Mouse (Mus musculus): ENCODE measurements around the gene Parva.

Gene Parva

GRCm38 (mm10) chr7:112512257-112512656, 85.0 kb downstream of the Parva start:
- DNase-seq (ENCODE audit: low read depth): no peak

- no peak for DNase-seq (ENCODE audit: low read depth)
These were observed 85.6 kb downstream of the Parva start for GRCm38 (mm10) chr7:112512895-112513294.

DNA sequence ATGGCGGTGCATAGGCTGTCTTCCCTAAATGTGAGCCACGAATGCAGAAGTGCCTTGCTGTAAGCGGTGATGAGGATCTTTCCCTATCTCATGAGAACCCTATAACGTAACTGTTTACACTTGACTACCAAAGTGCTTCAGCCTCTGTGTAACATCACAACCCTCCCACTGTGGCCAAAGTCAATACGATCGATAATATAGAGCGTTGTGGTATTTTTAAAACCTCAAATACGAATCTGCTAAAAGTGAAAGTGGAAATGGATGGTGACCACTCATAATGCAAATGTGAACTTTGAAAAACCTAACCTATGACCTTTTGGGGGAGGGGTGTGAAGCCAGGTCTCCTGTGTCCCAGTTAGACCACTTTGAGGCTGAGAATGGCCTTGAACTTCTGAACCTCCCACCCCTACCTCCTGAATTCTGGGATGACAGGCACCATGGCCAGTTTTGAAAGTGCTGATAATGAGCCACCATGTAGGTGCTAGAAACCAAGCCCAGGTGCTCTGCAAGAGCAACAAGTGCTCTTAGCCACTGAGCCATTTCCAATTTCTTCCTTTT, 87.4 kb downstream of the Parva start:
- no peak for DNase-seq (ENCODE audit: low read depth)

DNA sequence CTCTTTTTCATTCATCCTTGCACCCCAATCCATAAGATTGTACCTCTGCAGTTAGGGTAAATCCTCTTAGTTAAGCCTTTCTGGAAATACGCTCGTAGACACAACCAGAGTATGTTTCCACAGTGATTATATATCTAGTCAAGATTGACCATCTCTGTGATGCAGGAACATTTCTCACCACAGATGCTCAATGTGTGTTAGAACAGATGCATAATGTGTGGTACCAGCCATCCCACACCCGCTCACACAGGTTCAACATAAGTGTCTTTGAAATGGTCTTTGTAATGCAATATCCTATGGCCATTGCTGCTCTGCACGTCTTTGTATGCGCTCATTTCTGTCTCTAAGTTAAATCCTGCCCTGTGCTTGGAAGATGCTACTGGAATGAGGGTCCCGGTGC, 98.2 kb downstream of the Parva start:
- DNase-seq (ENCODE audit: low read depth): no peak

- no peak for DNase-seq (ENCODE audit: low read depth)
These were observed 98.9 kb downstream of the Parva start for GRCm38 (mm10) chr7:112526226-112526625.

DNA sequence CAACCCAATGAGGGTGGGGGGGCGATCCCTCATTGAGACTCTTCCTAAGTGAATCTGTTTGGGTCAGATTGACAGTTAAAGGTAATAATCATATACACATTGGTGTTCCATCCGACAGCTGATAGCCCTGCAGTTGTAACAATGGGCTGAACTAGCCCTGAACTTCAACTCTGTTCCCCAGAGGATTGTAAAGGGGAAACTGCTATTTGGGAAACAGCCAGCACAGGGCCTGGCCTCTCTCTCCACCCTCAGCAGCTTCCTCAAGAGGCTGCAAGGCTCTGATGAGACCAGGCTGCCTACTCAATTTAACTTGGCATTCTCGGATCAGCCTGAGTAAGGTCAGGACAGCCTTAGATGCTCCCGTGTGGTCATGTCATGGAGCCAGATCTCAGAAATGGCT, 99.9 kb downstream of the Parva start:
- no peak for DNase-seq (ENCODE audit: low read depth)

- no peak for DNase-seq (ENCODE audit: low read depth)
These were observed 100.8 kb downstream of the Parva start for GRCm38 (mm10) chr7:112528059-112528458.

- DNase-seq (ENCODE audit: low read depth): no peak
These were observed 101.5 kb downstream of the Parva start for GRCm38 (mm10) chr7:112528582-112529360.

- no peak for DNase-seq (ENCODE audit: low read depth)
These were observed 103.6 kb downstream of the Parva start for GRCm38 (mm10) chr7:112530924-112531323.

GRCm38 (mm10) chr7:112534148-112534547, 106.8 kb downstream of the Parva start:
- DNase-seq (ENCODE audit: low read depth): no peak

GRCm38 (mm10) chr7:112535408-112535921, 108.2 kb downstream of the Parva start:
- no peak for DNase-seq (ENCODE audit: low read depth)

DNA sequence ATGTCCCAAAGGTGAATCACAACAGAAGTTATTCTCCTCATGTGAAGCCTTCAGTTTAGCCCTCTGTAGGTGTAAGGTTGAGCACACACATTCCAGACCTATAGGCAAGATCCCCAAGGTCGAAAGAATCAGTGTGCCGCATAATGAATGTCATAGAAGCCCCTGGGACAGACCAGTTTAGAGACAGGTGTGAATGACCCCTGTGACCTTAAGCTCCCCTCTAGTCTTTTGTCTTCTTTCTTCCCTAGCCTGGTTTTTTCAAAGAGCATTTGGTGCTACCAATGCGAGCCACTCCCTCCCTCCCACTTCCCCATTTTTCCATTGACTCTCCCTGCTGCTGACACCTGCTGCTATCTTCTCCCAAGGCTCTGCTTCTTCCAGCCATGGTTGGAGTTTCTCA, 121.8 kb downstream of the Parva start:
- DNase-seq (ENCODE audit: low read depth): no peak

GRCm38 (mm10) chr7:112561504-112561903, 134.2 kb downstream of the Parva start:
- no peak for DNase-seq (ENCODE audit: low read depth)

DNA sequence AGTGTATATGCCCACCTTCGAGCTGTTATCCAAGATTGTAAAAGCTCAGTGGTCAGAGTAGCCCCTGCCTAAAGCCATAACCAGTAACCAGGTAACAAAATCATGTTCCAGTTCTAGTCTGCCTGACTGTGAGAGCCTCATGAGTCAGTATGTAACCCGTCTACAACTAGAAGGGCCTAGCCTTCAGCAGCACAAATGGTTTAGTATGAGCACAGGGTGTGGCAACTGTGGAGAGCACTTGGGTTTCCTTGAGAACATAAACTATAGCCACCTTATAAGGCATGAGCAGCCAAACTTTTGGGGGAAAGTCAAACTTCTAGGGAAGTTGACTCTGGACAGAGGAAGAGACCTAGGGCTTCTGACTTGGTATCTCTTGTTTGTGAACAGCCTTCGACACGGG, 139.7 kb downstream of the Parva start:
- DNase-seq (ENCODE audit: low read depth): no peak

DNA sequence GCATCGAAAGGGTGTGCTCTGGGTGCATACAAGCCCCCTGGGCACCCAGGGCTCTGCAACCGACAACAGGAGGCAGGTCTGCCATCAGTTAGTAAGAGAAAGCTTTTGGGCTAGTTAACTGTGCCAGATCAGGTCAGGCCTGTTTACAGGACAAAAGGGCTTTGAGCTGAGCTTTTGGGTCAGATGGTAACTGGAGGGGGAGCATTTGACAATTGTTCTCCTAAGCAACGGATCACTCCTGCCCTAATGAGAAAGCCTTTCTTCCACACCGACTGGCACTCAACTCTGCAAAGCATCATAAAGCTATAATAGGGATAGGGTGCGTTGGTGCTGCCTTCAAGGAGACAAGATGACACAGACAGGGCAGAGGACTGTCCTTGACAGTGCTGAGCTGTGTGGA, 141.7 kb downstream of the Parva start:
- no peak for DNase-seq (ENCODE audit: low read depth)

DNA sequence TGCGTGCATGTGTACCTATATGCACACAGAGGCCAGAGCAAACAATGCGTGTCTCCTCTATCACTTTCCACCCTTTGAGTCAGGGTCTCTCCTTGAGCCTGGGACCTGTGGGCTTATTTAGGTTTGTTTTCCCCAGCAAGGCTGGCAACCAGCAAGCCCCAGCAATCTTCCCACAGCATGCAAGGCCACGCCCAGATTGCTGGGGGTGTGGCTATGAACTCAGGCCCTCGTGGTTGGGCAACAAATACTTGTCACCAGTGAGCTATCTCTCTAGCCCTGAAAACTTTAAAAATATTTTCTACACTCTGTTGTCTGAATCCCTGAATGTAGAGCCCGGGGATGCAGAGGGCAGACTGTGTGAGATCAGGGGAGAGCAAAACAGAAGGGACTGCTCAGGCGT, 154.3 kb downstream of the Parva start:
- no peak for DNase-seq (ENCODE audit: low read depth)

- DNase-seq (ENCODE audit: low read depth): no peak
These were observed 155.6 kb downstream of the Parva start for GRCm38 (mm10) chr7:112582882-112583405.

DNA sequence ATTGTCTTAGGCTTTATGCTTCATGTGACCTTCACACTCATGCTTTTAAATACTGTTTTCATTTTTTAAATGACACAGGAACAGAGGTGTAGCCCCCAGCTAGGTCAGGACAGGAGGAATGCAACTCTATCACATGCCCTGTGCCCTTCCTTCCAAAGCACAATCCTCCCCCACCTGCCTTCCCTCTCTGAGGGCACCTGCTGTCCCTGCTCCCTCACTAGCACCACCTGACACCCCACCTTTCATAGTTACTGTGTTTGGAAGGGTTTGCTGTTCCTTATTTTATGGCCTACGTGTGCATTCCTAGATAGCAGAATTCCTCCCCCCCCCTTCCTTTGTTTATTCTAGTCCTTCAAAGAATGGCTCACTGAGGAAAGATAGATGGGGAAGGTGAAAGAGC, 160.1 kb downstream of the Parva start:
- DNase-seq (ENCODE audit: low read depth): no peak

GRCm38 (mm10) chr7:112589530-112589929, 162.2 kb downstream of the Parva start:
- no peak for DNase-seq (ENCODE audit: low read depth)

DNA sequence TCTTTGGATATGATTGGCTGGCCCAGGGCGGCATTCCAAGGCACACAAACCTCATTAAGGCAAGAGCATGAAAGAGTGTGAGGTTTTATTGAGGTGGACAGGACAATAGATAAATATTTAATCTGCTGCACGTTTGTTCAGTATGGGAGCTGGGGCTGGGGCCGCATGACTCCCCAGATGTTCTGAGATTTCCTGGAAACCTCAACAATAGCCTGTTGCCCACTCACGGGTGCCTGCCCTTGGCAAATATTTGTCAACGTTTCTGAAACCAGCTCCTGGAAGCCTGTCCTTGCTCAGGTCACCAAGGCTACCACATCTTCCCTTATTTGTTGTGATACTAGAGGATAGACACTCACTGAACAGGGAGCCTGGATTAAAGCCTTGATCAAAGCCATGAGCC, 166.3 kb downstream of the Parva start:
- DNase-seq (ENCODE audit: low read depth): no peak

- DNase-seq (ENCODE audit: low read depth): no peak
These were observed 168.0 kb downstream of the Parva start for GRCm38 (mm10) chr7:112595226-112595850.

DNA sequence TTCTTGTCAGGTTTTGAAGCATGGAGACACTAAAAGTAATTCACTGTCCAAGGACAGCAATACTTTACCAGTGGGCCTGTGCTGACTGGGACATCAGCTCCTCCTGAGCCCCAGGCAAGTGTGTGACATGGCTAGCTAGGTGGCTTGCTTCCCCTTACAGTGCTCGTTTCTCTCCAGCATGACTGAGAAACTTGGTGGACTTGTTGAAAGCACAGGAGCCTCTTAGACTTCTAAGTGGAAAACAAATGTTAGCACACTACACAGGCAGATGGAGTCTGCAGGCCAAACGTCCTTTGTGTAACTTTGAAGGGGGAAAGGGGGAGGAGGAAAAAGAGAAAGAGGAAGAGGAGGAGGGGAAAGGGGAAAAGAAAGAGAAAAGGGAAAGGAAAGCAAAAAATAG, 172.3 kb downstream of the Parva start:
- no peak for DNase-seq (ENCODE audit: low read depth)

- no peak for DNase-seq (ENCODE audit: low read depth)
These were observed 172.9 kb downstream of the Parva start for GRCm38 (mm10) chr7:112600163-112600562.

Data from 416B (cell line).